Mouse (Mus musculus) kidney, postnatal 0 days (tissue): Measurements from ENCODE around the gene Cables2. TPM values are rescaled to one million over a fixed set of nuclear protein-coding genes. Genes with fewer than 3 reads are reported as not detected.

Source experiments
- ATAC-seq: fragments of 200-750 bp; cut with Nextera tagmentation; replicated peaks from 2 replicates; pipeline ENCODE4 v1.8.0; 2017; ENCODE audit warnings: low read depth, moderate number of reproducible peaks, moderate TSS enrichment, moderate library complexity; ENCODE audit not compliant: low FRiP score
- DNase-seq: peaks from one replicate; pipeline ENCODE4 v3.0.0-alpha.2; 2016; ENCODE audit warnings: low spot score
- H3K27ac ChIP-seq: fragments of 300-500 bp; sonication (generic); 2 replicates; pipeline ENCODE4 v1.5.1; 2014; ENCODE audit warnings: mild to moderate bottlenecking
- H3K27me3 ChIP-seq: fragments of 300-500 bp; sonication (generic); 2 replicates; pipeline ENCODE4 v1.6.1; 2014; ENCODE audit warnings: low read length, mixed read lengths; ENCODE audit not compliant: insufficient read depth
- H3K36me3 ChIP-seq: fragments of 300-500 bp; sonication (generic); 2 replicates; pipeline ENCODE4 v1.6.1; 2014; ENCODE audit warnings: low read length, mixed read lengths; ENCODE audit not compliant: insufficient read depth
- H3K4me1 ChIP-seq: fragments of 300-500 bp; sonication (generic); replicated peaks from 2 replicates; pipeline ENCODE4 v1.6.1; 2014; ENCODE audit warnings: antibody characterized with exemption, low read length, mixed read lengths; ENCODE audit not compliant: insufficient read depth
- H3K4me2 ChIP-seq: fragments of 300-500 bp; sonication (generic); 2 replicates; pipeline ENCODE4 v1.6.1; 2014; ENCODE audit warnings: mild to moderate bottlenecking, low read length, moderate library complexity, mixed read lengths
- H3K4me3 ChIP-seq: fragments of 300-500 bp; sonication (generic); replicated peaks from 2 replicates; pipeline ENCODE4 v1.5.1; 2014; ENCODE audit warnings: low read depth, low read length
- H3K9ac ChIP-seq: fragments of 300-500 bp; sonication (generic); 2 replicates; pipeline ENCODE4 v1.6.1; 2014; ENCODE audit warnings: low read depth, low read length
- H3K9me3 ChIP-seq: fragments of 300-500 bp; sonication (generic); replicated peaks from 2 replicates; pipeline ENCODE4 v1.6.1; 2016; ENCODE audit warnings: low read length, inconsistent platforms, mixed read lengths
- CTCF ChIP-seq: IDR thresholded peaks from 2 replicates; pipeline ENCODE4 v1.5.1; 2016; ENCODE audit warnings: antibody characterized with exemption, low read depth, mild to moderate bottlenecking, moderate library complexity
- WGBS: fragments of 180-500 bp; shearing (Covaris S2); extraction: QIAGEN DNeasy Blood & Tissue Kit; methylation state at CpG from one replicate; pipeline ENCODE4 v1.1.7; 2014; 5-methylcytosine and 5-hydroxymethylcytosine counted together
- polyA plus RNA-seq: library from polyadenylated mRNA; unstranded; fragments of >200 nt; fragmentation: Nextera tagmentation; extraction: Ambion mirVana; gene quantifications from 2 replicates; pipeline ENCODE4 v1.2.1, GENCODE M21; 2015

Cables2 gene
- polyA plus RNA-seq, 1 experiment from 2014 or later: 13.1 TPM

GRCm38 (mm10) chr2:180219145-180219943 is 54.0 kb downstream of the Cables2 start:
- Histone ChIP-seq H3K9ac (no peak overlapping the region), H3K9me3 (no peaks in the 10 kb centered on the region), H3K27ac (peak overlapping the region; percentile 87), H3K4me1 (peaks cover 58% of the 10 kb centered on the region), H3K4me2 (no peak overlapping the region), H3K4me3 (no peak overlapping the region), H3K36me3 (no peaks in the 10 kb centered on the region), H3K27me3 (no peaks in the 10 kb centered on the region)
- DNase-seq (no peak), ATAC-seq (no peak)
- no peak for TF ChIP-seq CTCF
- WGBS: 68% methylated on average over 15 of the region's 15 CpGs

GRCm38 (mm10) chr2:180218677-180219076 is 54.6 kb downstream of the Cables2 start:
- no peak for TF ChIP-seq CTCF
- no peaks in the 10 kb centered on the region for H3K9me3 ChIP-seq
- peak overlapping the region; percentile 87 for H3K27ac ChIP-seq
- ATAC-seq (no peak), DNase-seq (peak; percentile 59)
- H3K9ac ChIP-seq: no peak overlapping the region
- H3K4me2 ChIP-seq: no peak overlapping the region
- no peaks in the 10 kb centered on the region for H3K27me3 ChIP-seq
- WGBS: 19% methylated on average over 5 of the region's 5 CpGs
- H3K4me3 ChIP-seq: no peak overlapping the region
- H3K4me1 ChIP-seq: peaks cover 58% of the 10 kb centered on the region
- no peaks in the 10 kb centered on the region for H3K36me3 ChIP-seq

GRCm38 (mm10) chr2:180218241-180218640 is 55.1 kb downstream of the Cables2 start:
- TF ChIP-seq CTCF: no peak
- H3K9ac ChIP-seq: no peak overlapping the region
- no peaks in the 10 kb centered on the region for H3K27me3 ChIP-seq
- no peaks in the 10 kb centered on the region for H3K9me3 ChIP-seq
- DNase-seq (no peak), ATAC-seq (no peak)
- peaks cover 58% of the 10 kb centered on the region for H3K4me1 ChIP-seq
- H3K36me3 ChIP-seq: no peaks in the 10 kb centered on the region
- 75% methylated on average over 3 of the region's 3 CpGs for WGBS
- H3K4me2 ChIP-seq: no peak overlapping the region
- peak overlapping the region; percentile 87 for H3K27ac ChIP-seq
- H3K4me3 ChIP-seq: no peak overlapping the region

GRCm38 (mm10) chr2:180217587-180217986 is 55.7 kb downstream of the Cables2 start:
- Histone ChIP-seq H3K36me3 (no peaks in the 10 kb centered on the region), H3K9me3 (no peaks in the 10 kb centered on the region), H3K9ac (no peak overlapping the region), H3K4me2 (no peak overlapping the region), H3K27me3 (no peaks in the 10 kb centered on the region), H3K27ac (peak overlapping the region; percentile 87), H3K4me3 (no peak overlapping the region), H3K4me1 (peaks cover 58% of the 10 kb centered on the region)
- TF ChIP-seq CTCF: no peak
- DNase-seq (no peak), ATAC-seq (peak; percentile 30; the same call in 1 of the 2 replicates)
- WGBS: 78% methylated on average over 8 of the region's 8 CpGs

- 45% methylated on average over 5 of the region's 5 CpGs for WGBS
Measured at GRCm38 (mm10) chr2:180216921-180217320, 56.4 kb downstream of the Cables2 start.

GRCm38 (mm10) chr2:180215951-180216350 is 57.3 kb downstream of the Cables2 start:
- 44% methylated on average over 6 of the region's 6 CpGs for WGBS
- H3K9ac ChIP-seq: no peak overlapping the region

More at GRCm38 (mm10) chr2:180216921-180217320, 56.4 kb downstream of the Cables2 start:
- Histone ChIP-seq H3K27me3 (no peaks in the 10 kb centered on the region), H3K4me3 (no peak overlapping the region), H3K36me3 (no peaks in the 10 kb centered on the region), H3K27ac (peak overlapping the region; percentile 87; the same call in 1 of the 2 replicates), H3K9me3 (no peaks in the 10 kb centered on the region), H3K9ac (no peak overlapping the region), H3K4me2 (no peak overlapping the region), H3K4me1 (peaks cover 52% of the 10 kb centered on the region)
- ATAC-seq (no peak), DNase-seq (no peak)
- no peak for TF ChIP-seq CTCF

More at GRCm38 (mm10) chr2:180215951-180216350, 57.3 kb downstream of the Cables2 start:
- no peak overlapping the region for H3K4me2 ChIP-seq
- H3K9me3 ChIP-seq: no peaks in the 10 kb centered on the region
- H3K27ac ChIP-seq: peak overlapping the region; percentile 79
- no peak overlapping the region for H3K4me3 ChIP-seq
- H3K36me3 ChIP-seq: no peaks in the 10 kb centered on the region
- peak; percentile 9; the same call in 1 of the 2 replicates for ATAC-seq
- TF ChIP-seq CTCF: no peak
- peaks cover 45% of the 10 kb centered on the region for H3K4me1 ChIP-seq
- DNase-seq: peak; percentile 41
- no peaks in the 10 kb centered on the region for H3K27me3 ChIP-seq
